Mouse (Mus musculus): ENCODE measurements around the gene Tada2a. TPM values are rescaled to one million over a fixed set of nuclear protein-coding genes. Genes with fewer than 3 reads are reported as not detected.

Tada2a gene
- polyA plus RNA-seq, 1 experiment from 2014 or later = 38.8 TPM

- 51% methylated on average over 2 of the region's 2 CpGs for WGBS
Measured at GRCm38 (mm10) chr11:84141752-84142151, 12.4 kb upstream of the Tada2a start.

GRCm38 (mm10) chr11:84136453-84136852, 7.1 kb upstream of the Tada2a start:
- Histone ChIP-seq H3K9ac (no peak overlapping the region), H3K36me3 (ENCODE audit: poor library complexity, severe bottlenecking) (no peaks in the 10 kb centered on the region), H3K4me2 (no peak overlapping the region), H3K4me3 (no peak overlapping the region), H3K27ac (0 out of 2 replicates have a peak overlapping the region, but pooled peaks have one; percentile 1), H3K27me3 (no peaks in the 10 kb centered on the region), H3K9me3 (replicated peaks) (no peaks in the 10 kb centered on the region), H3K4me1 (peaks cover 19% of the 10 kb centered on the region)
- WGBS = 31% methylated on average over 3 of the region's 3 CpGs
- ATAC-seq = no peak

More at GRCm38 (mm10) chr11:84141752-84142151, 12.4 kb upstream of the Tada2a start:
- Histone ChIP-seq H3K27me3 (no peaks in the 10 kb centered on the region), H3K4me2 (no peak overlapping the region), H3K4me3 (no peak overlapping the region), H3K27ac (no peak overlapping the region), H3K4me1 (peaks cover 10% of the 10 kb centered on the region), H3K9ac (no peak overlapping the region), H3K36me3 (ENCODE audit: poor library complexity, severe bottlenecking) (no peaks in the 10 kb centered on the region), H3K9me3 (replicated peaks) (no peaks in the 10 kb centered on the region)
- ATAC-seq = no peak

- no peaks in the 10 kb centered on the region for H3K9me3 ChIP-seq (replicated peaks)
- WGBS = 92% methylated on average over 2 of the region's 2 CpGs
- H3K27me3 ChIP-seq = no peaks in the 10 kb centered on the region
- H3K36me3 ChIP-seq (ENCODE audit: poor library complexity, severe bottlenecking) = no peaks in the 10 kb centered on the region
- no peak for ATAC-seq
- H3K4me3 ChIP-seq = no peak overlapping the region
- no peak overlapping the region for H3K9ac ChIP-seq
- peaks cover 30% of the 10 kb centered on the region for H3K4me1 ChIP-seq
- H3K4me2 ChIP-seq = no peak overlapping the region
- no peak overlapping the region for H3K27ac ChIP-seq
Measured at GRCm38 (mm10) chr11:84134331-84134860, 5.0 kb upstream of the Tada2a start.

- peaks cover 22% of the 10 kb centered on the region for H3K36me3 ChIP-seq (ENCODE audit: poor library complexity, severe bottlenecking)
- H3K4me2 ChIP-seq = peak overlapping the region; percentile 68
- no peak overlapping the region for H3K27ac ChIP-seq
- H3K27me3 ChIP-seq = no peaks in the 10 kb centered on the region
- peak overlapping the region; percentile 88 for H3K9ac ChIP-seq
- peaks cover 28% of the 10 kb centered on the region for H3K4me1 ChIP-seq
- WGBS = 5% methylated on average over 11 of the region's 11 CpGs
- no peaks in the 10 kb centered on the region for H3K9me3 ChIP-seq (replicated peaks)
- ATAC-seq = no peak; the same call in 1 of the 2 replicates
- peak overlapping the region; percentile 79 for H3K4me3 ChIP-seq
Measured at GRCm38 (mm10) chr11:84129799-84130185, 392 bp upstream of the Tada2a start.

GRCm38 (mm10) chr11:84127977-84128376, 1.4 kb downstream of the Tada2a start:
- peaks cover 28% of the 10 kb centered on the region for H3K4me1 ChIP-seq
- WGBS = 95% methylated on average over 4 of the region's 4 CpGs
- no peak overlapping the region for H3K4me2 ChIP-seq
- H3K36me3 ChIP-seq (ENCODE audit: poor library complexity, severe bottlenecking) = peaks cover 33% of the 10 kb centered on the region
- no peaks in the 10 kb centered on the region for H3K27me3 ChIP-seq
- no peaks in the 10 kb centered on the region for H3K9me3 ChIP-seq (replicated peaks)
- H3K9ac ChIP-seq = no peak overlapping the region
- H3K4me3 ChIP-seq = no peak overlapping the region; the same call in 1 of the 2 replicates
- H3K27ac ChIP-seq = no peak overlapping the region
- no peak for ATAC-seq

- Histone ChIP-seq H3K9me3 (replicated peaks) (no peaks in the 10 kb centered on the region), H3K9ac (no peak overlapping the region), H3K27ac (no peak overlapping the region), H3K4me3 (no peak overlapping the region), H3K4me2 (no peak overlapping the region), H3K4me1 (no peaks in the 10 kb centered on the region), H3K36me3 (ENCODE audit: poor library complexity, severe bottlenecking) (peaks cover 85% of the 10 kb centered on the region), H3K27me3 (no peaks in the 10 kb centered on the region)
- 80% methylated on average over 12 of the region's 12 CpGs for WGBS
- no peak for ATAC-seq
Measured at GRCm38 (mm10) chr11:84121051-84121956, 8.1 kb downstream of the Tada2a start.

- Histone ChIP-seq H3K27me3 (no peaks in the 10 kb centered on the region), H3K36me3 (ENCODE audit: poor library complexity, severe bottlenecking) (peaks cover 78% of the 10 kb centered on the region), H3K9me3 (replicated peaks) (no peaks in the 10 kb centered on the region), H3K4me3 (no peak overlapping the region), H3K4me1 (no peaks in the 10 kb centered on the region), H3K27ac (no peak overlapping the region), H3K9ac (no peak overlapping the region), H3K4me2 (no peak overlapping the region)
- WGBS = 89% methylated on average over 4 of the region's 4 CpGs
- ATAC-seq = no peak
Measured at GRCm38 (mm10) chr11:84117431-84117830, 12.0 kb downstream of the Tada2a start.

GRCm38 (mm10) chr11:84116221-84116620, 13.2 kb downstream of the Tada2a start:
- no peak overlapping the region for H3K4me3 ChIP-seq
- peaks cover 68% of the 10 kb centered on the region for H3K36me3 ChIP-seq (ENCODE audit: poor library complexity, severe bottlenecking)
- H3K27me3 ChIP-seq = no peaks in the 10 kb centered on the region
- 67% methylated on average over 2 of the region's 2 CpGs for WGBS
- no peak overlapping the region for H3K27ac ChIP-seq
- no peaks in the 10 kb centered on the region for H3K4me1 ChIP-seq
- no peak overlapping the region for H3K9ac ChIP-seq
- no peak for ATAC-seq
- no peaks in the 10 kb centered on the region for H3K9me3 ChIP-seq (replicated peaks)
- no peak overlapping the region for H3K4me2 ChIP-seq

- 84% methylated on average over 9 of the region's 9 CpGs for WGBS
- Histone ChIP-seq H3K27me3 (no peaks in the 10 kb centered on the region), H3K36me3 (ENCODE audit: poor library complexity, severe bottlenecking) (peaks cover 68% of the 10 kb centered on the region), H3K4me1 (no peaks in the 10 kb centered on the region), H3K9ac (no peak overlapping the region), H3K4me2 (no peak overlapping the region), H3K4me3 (no peak overlapping the region), H3K27ac (no peak overlapping the region), H3K9me3 (replicated peaks) (no peaks in the 10 kb centered on the region)
- no peak for ATAC-seq
Measured at GRCm38 (mm10) chr11:84115646-84116045, 13.8 kb downstream of the Tada2a start.

GRCm38 (mm10) chr11:84113623-84114022, 15.8 kb downstream of the Tada2a start:
- Histone ChIP-seq H3K36me3 (ENCODE audit: poor library complexity, severe bottlenecking) (peaks cover 69% of the 10 kb centered on the region), H3K4me3 (no peak overlapping the region), H3K27me3 (no peaks in the 10 kb centered on the region), H3K4me1 (no peaks in the 10 kb centered on the region), H3K9me3 (replicated peaks) (no peaks in the 10 kb centered on the region), H3K9ac (no peak overlapping the region), H3K27ac (no peak overlapping the region), H3K4me2 (no peak overlapping the region)
- 88% methylated on average over 5 of the region's 5 CpGs for WGBS
- no peak for ATAC-seq

GRCm38 (mm10) chr11:84107137-84107536, 22.3 kb downstream of the Tada2a start:
- Histone ChIP-seq H3K4me3 (no peak overlapping the region), H3K9me3 (replicated peaks) (no peaks in the 10 kb centered on the region), H3K27ac (no peak overlapping the region), H3K4me2 (no peak overlapping the region), H3K36me3 (ENCODE audit: poor library complexity, severe bottlenecking) (peaks cover 90% of the 10 kb centered on the region), H3K4me1 (no peaks in the 10 kb centered on the region), H3K9ac (no peak overlapping the region), H3K27me3 (no peaks in the 10 kb centered on the region)
- ATAC-seq = no peak
- 87% methylated on average over 2 of the region's 2 CpGs for WGBS

- no peaks in the 10 kb centered on the region for H3K9me3 ChIP-seq (replicated peaks)
- no peak for ATAC-seq
- 94% methylated on average over 6 of the region's 6 CpGs for WGBS
- H3K4me3 ChIP-seq = no peak overlapping the region
- H3K27ac ChIP-seq = no peak overlapping the region
- no peaks in the 10 kb centered on the region for H3K27me3 ChIP-seq
- H3K9ac ChIP-seq = no peak overlapping the region
- no peak overlapping the region for H3K4me2 ChIP-seq
- peaks cover 11% of the 10 kb centered on the region for H3K4me1 ChIP-seq
- peaks cover 85% of the 10 kb centered on the region for H3K36me3 ChIP-seq (ENCODE audit: poor library complexity, severe bottlenecking)
Measured at GRCm38 (mm10) chr11:84104036-84104435, 25.4 kb downstream of the Tada2a start.
